Mouse (Mus musculus) cortical plate, adult 2 months (tissue): ENCODE measurements at regions not wholly inside any gene's neighbourhood (a gene's known extent, or its start where the extent isn't known, plus 50 kb on each side); places are given as distances from the start of the nearest gene placed in this dataset.

ENCODE experiments used
- CTCF ChIP-seq: fragments of 200-500 bp; IDR thresholded peaks from 2 replicates; pipeline ENCODE4 v1.5.1; 2011; ENCODE audit warnings: mild to moderate bottlenecking, control low read depth, low read length; ENCODE audit not compliant: insufficient read depth; ENCODE audit errors: extremely low read depth
- POLR2A ChIP-seq: fragments of 200-500 bp; IDR thresholded peaks from 2 replicates; pipeline ENCODE4 v1.6.1; 2011; ENCODE audit warnings: mild to moderate bottlenecking, low read length, control low read depth; ENCODE audit not compliant: insufficient read depth; ENCODE audit errors: extremely low read depth

DNA sequence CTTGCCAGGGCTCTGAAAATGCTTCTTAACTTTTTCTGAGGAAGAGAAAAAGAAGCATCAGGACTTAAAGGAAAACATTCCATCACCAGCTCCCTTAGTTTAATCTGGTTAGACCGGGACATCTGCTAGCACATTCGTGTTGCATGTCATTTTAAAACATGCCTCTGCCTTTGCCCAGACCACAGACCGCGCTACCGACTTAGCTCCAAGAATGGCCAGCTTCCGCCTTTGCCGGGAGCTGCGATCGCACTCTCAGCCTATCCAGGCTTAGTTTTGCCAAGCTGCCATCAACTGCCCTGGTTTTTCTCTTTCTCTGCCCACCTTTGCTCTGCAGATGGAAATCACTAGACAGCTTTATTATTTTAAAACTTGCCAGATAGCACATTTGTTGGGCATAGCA is 129.3 kb upstream of the Rapgef5 start:
- TF ChIP-seq POLR2A (no peak), CTCF (no peak)
